Mouse (Mus musculus) frontal cortex, postnatal 10 days (tissue): ENCODE measurements at regions not wholly inside any gene's neighbourhood (a gene's known extent, or its start where the extent isn't known, plus 50 kb on each side); places are given as distances from the start of the nearest gene placed in this dataset.

Source experiments
- DNase-seq, 2 experiments: peaks; one replicate each; pipeline ENCODE4 v3.0.0; 2022; ENCODE audit warnings: low spot score in 2 of 2, mixed read lengths in 1 of 2

DNA sequence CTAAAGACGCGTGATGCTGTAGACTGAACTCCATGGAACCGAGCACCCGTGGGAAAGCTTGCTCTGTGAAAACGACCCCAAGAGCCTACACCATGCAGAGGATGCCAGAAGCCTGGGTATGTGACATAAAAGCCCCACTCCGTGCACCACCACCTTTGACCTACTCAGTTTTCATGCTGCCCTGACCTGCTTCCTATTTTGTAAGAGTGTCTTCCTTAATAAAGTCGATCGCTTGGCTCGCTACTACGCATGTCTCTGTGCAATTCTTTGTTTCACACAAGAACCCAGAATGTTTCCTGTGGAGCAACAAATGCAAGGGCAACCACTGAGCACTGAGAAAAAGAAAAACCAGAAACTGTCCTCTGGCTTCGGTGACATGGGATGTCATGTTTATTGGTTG is 60.5 kb downstream of the Sec61b start:
- no peak for DNase-seq

DNA sequence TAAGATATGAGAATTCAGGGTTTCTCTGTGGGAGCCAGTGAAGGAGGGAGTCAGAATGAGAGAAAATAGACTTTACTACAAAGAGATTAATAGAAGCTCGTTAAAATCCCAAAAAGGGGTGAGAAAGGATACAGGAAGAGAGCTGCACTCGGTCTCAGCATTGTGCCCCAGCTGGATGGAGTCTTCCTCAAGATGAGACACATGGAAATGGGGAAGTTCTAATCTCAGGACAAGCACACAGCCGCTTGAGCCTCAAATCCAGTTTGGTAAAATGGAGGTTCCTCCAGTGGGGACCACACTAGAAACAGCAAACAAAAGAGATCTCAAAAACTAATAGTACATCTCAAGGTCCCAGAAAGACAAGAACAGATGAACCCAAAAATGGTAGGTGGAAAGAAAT is 93.2 kb downstream of the Sec61b start:
- no peak for DNase-seq

DNA sequence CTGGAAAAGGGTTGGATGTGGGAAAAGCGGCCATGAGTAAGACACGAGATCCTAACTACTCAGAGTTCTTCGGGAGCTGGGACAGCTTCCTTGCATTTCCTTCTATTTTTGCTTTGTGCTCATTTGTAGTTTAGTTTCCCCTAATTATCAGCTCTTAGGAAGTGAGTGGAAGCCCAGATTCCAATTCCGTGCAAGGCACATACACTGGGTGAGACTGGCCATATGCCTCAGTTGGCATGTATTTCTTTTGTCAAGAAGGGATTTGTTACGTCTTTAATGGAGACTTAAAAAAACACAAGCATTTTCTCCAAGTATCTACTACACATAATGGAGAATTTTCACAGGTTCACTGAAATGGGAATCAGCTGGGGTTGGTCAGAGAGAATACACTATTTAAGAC is 96.4 kb downstream of the Sec61b start:
- no peak for DNase-seq

DNA sequence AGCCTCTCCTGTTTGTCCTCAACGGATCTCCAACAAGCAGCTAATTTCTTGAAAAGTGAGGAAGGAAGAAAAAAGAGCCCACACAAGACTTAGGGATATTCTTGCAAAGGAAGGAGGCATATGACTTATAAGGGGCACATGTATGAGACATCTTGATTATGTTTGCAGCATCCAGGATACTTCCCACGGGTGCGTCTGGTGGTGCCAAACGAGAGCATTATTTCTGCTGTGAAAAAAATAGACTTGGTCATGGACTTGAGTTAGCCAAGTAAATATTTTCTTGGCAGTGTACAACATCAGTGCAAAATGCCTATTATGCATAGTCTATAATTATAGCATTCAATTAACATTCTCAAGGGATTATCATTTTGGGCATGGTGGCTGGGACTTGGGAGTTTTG is 101.6 kb downstream of the Sec61b start:
- DNase-seq: no peak

DNA sequence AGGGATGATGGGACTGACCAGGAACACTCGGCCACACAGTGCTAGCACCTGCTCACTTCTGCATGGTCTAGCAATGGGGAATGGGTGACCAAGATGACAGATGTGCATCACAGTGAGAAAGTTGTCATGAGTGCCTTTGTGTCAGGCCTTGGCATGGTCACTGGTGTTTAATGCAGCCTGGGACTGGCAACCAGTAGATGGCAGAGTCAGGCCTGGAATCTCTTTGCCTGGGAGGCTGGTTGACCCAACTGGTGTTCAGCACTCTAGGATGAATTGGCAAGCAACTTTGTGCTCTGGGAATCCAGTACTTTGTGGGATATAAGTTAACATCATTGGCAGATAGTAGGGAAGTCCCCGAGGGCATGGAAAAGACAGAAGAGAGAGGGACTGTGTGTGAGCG is 103.0 kb downstream of the Sec61b start:
- DNase-seq: peak in 1 of 2 experiments; percentile 18

DNA sequence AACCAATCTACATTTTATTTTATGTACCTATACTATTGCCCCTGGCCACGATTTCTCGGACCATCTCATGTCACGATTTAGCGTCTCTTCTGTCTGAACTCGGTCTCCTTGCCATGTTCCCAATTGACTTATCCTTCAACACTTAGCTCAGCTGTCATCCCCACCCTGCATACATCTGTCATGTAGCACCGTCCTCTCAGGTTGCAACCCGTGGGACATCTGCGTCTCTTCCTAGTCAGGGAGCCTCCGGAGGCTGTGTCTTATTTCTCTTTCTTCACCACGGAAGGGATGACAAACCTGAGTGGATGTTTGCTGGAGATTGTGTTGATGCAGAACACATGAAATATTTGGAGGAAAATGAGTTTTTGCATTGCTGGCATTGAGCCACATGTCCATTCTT is 104.2 kb downstream of the Sec61b start:
- no peak for DNase-seq

DNA sequence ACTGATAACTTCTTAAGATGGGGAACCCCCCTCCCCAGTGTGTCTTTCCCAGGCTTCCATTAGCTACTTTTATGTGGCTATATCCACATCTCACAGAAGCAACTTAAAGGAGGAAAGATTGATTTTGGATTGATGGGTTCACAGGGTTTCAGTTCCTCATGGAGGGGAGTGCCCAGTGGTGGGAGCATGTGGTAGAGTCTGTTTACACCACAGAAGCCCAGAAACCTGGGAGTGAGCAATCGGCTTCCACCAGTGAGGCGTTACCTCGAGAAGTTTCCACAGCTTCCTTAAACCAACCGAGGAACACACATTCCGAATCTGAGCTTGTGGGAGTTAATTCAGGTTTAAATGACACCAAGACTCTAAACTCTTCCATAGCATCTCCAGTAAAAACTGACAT is 106.1 kb downstream of the Sec61b start:
- DNase-seq: no peak

DNA sequence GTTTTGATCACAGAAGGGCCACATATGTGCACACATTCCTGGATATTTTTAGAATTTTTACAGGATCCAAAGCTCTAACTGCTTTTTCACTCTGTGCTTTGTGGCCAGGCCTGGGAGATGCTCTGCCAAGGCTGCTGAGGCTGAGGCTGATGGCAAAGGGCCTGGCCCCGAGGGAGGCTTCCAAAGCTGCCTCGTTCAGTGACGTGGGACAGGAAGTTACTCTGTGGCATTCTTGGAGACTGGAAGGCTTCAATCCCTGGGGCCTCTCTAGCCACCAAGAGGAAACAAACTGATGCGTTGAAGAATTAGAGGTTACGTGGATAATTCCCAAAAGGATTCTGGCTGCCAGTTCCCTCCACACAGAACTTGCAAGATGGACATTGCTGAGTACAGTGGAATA is 112.8 kb downstream of the Sec61b start:
- DNase-seq: no peak

DNA sequence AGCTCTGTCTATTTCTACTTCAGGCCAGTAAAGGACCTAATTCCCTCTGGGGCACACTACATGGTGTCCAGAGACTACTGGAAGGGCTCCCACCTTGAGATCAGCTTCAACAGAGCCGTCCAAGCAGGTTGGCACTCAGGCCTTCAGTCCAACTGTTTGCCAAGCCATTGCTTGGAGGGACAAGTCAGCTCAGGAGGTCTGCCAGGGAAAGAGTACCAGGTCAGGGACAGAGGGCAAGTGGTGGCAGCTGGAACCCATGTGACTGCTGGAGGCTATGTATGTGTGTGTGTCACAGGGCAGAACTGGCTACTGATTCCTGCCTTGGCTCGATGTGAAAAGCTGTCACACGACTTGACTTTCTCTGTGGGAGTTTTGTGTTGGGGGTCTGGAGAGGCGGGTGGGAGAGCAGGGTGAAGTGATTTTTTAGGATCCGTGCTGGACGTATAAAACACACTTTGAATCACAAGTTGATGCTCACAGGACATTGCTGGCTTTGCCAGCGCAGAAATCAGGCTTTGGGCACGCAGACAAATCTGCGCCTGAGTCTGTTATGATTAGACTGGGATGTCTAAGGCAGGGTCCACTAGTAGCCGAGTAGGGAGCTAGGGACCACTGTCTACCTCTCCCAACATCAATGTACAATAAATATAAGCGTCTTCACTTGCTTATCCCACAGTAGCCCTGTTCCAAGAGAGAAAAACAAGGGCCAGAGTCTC is 118.0 kb downstream of the Sec61b start:
- DNase-seq: no peak

DNA sequence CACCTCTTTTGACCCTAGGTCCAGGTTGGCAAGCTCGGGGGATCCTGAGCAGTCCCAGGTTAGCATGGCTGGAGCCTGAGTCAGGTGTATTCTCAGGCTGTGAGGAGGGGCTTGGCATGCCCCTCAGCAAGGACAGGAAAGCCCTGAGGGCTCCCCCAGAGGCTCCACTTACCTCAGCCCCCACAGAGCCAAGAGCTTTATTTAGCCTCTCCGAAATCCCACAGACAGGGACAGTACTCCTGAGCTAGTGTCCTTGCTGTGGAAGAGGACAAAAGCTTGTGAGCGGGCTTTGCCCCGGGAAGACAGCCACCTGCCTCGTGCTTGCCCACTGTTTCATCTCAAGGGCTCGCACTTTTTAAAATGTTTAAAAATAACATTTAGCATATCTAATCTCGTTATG is 118.7 kb downstream of the Sec61b start:
- DNase-seq: no peak

DNA sequence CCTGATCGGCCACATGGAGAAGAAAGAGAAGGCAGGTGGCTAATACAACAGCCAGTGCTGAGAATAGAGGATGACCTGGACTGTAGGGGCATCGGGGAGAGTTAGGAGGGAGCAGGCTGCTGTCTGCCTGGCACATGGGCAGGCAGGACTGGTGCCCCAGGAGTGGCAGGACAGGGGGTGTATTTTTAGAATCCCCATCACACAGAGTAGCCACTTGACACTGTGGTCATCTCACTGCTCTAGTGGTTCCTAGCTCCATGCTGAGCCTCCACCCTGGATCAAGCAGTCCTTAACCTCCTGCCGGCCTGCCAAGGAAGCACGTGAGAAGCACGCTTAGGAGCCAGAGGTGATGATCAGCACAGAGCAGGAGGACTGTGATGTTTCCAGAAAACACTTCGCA is 119.7 kb downstream of the Sec61b start:
- no peak for DNase-seq

DNA sequence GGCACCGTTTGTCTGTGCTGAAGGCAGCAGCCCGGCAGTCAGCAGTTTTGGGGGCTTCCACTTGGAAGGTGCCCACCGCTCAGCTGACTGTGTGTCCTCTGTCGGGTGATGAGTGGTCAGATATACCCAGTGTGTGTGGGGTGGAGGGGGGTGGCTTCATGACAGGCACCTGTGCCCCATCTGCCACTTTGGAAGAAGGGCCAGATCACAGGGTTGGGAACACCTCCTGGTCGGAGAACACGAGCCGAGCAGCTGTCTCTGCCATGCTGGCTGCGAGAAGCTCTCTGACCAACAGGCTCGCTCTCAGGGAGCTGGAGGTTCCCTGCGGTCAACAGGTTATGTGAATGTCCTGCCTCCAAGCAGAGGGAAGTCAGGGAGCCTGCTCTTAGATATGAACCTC is 121.4 kb downstream of the Sec61b start:
- DNase-seq: no peak

DNA sequence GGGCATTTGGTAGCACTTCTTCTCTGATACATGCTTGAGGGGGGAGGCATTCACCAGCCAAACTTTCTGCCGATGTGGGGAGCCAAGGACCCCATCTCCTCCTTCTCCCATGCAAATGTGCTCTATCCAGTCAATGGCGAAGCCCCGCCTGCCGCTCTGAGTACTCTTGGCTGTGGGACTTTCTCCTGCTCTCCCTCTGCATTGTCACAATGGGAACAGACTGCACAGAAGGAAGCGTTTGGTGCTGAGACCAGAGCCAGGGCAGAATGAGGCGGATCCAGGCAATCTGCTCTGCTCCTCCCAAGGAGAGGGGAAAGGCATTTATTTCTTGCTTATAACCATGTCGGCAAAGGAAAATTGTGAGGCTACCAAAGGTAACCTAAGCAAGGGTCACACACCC is 123.1 kb downstream of the Sec61b start:
- DNase-seq: peak in 1 of 2 experiments; percentile 27

DNA sequence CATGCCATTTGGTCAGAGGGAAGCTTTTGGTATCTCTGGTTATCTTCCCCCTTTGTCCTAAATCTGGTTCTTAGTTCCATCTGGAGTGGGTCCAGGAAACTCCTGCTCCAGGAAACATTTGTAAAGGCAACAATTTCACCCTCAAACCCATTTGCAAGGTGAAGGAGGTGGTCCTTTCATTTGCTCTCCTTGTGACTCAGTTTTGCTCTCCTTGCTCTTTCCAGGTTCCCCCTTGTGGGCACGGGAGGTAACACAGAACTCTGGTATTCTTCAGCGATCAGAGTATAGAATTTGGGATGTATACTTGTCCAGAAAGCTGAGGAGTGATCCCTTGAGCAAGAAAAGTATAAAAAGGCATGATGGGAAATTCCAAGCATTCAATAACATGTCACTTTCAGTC is 123.8 kb downstream of the Sec61b start:
- no peak for DNase-seq

DNA sequence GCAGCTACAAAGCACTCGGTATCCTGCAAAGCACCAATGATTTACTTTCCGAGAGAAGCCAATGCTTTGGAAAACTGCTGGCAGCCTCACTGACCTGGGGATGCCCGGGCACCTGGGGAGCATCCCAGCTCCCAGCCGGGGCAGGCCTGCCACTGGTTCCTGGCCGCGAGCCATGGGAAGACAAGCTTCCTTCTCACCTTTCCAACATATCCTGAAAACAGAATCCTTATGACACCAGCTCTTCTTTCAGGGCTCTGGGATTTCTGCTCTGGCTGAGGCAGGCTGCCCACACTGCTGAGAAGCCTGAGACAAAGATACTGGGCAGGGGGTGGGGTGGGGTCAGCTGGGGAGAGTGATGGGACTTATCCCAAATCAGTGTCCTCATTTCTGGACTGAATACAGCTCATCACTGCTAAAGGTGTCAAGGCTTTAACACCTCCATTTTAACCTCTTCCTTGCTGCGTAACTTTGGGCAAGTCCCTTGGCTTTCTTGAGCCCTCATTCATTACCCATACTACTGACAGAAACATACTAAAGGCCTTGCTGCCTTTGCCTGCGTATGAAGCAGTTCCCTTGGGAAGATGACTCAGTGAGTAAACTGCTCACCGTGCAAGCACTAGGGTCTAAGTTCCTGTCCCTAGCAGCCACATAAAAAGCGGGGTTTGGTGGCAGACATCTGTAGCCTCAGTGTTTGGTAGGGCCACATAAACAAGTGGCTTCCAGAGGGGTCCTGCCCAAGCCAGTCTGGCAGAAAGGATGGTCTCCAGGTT is 127.0 kb downstream of the Sec61b start:
- no peak for DNase-seq

DNA sequence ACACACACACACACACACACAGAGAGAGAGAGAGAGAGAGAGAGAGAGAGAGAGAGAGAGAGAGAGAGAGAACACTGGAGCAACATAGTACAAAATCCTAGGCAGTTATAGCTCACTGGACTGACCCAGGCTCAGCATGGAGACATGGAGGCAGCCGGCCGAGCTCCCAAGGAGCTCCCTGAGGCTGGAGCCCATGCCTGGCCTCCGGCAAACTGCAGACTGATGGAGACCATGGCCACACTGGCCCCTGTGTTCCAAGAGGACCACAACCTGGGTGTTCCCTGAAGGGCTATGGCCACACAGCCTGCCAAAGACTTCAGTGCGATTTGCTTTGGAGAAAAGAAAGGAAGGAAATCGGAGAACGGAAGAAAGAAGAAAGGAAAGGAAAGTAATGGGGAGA is 128.9 kb downstream of the Sec61b start:
- no peak for DNase-seq

DNA sequence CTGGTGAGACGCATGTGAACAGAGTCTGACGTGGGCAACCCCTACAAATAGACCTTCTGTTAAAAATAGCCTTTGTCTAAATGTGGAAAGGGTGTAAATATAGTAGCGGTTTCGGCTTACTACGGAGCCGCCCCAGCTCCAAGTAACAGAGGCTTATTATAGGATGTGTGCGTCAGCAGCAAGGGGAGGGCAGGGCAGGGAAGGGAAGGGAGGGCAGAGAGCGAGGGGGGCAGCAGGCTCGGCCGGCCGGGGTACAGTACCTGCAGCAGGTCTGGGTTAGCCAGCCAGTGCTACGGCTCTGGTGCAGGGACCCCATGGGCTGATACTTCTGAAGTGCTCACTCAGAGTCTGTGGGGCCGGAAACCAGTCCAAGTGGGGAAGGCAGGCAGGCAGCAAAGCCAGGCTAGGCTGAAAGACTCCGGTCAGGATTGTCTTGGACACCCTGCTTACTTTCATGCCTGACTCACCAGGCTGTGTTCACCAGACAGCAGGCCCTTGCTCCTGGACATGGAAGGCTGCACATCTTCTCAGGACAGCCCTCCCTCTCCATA is 129.5 kb downstream of the Sec61b start:
- peak; percentile 27 to 31 for DNase-seq

DNA sequence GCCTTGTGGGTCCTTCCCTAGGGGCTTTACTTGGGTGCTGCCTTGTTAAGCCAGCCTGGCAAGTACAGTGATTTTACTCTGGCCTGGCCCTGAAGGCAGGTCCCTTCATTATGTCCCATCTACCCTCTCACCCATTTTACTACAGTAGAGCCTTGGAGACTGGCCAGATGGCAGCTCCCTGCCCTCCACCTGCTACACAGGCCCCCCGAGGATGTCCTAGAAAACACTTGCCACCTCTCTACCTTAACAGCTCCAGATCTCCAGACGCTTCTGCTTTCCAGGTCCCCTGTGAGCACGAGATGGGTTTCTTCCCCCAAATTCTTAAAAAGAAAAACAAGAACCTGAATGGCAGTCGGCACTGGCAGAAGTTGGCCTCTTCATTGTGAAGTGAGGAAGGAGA is 131.2 kb downstream of the Sec61b start:
- DNase-seq: no peak

DNA sequence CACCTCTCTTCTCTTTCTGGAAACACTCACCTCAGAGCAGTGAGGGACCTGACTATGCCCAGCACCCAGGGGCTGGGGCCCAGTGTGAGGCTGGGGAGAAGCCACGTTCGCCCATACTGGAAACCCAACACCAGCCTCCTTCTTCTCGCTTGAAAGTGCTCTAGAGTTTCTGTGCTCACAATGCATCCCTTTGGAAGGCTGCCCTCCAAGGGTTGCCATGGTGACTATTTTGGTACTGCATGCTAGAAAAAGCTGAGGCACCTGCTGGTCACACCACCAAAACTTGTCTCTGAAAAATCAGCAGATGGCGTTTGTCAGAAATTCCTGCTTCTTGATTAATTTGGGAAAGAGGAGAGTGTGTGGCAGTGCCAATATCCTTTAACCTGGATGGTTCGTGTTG is 134.2 kb downstream of the Sec61b start:
- DNase-seq: peak; percentile 79 to 85

DNA sequence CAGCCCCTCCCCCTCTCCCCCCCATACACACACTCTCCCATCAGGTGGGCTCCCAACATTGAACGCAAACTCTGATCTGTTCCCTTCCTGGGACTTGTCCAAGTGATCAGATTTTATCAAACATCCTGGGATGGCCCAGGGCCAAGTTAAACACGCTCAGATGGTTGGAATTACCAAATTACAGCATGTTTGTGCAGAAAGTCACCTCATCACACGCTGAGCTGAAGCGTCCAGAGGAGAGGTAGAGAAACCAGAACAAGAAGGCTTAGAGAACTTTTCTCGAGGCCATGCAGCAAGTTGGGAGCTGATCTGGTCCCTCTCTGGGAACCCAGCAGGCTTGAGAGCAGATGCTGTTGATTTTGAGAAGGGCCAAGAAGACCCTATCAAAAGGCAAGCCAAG is 136.5 kb downstream of the Sec61b start:
- no peak for DNase-seq

DNA sequence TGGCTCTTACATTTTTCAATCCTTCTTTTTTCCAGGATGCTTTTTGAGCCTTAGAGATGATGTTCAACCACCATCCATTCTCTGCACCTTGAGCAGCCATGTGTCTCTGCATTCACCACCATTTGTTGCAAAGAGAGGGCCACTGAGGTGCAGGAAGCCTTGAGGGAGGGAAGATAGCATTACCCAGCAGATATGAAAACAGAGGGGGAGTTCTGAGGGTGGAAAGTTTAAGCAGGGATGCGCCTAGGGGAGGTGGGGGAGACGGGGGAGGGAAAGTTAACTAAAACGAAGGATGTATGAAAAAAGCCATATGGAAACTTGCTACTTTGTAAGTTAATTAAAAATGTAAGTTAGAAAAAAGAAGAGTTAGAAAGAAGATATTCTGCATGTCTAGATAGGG is 142.1 kb downstream of the Sec61b start:
- DNase-seq: no peak

DNA sequence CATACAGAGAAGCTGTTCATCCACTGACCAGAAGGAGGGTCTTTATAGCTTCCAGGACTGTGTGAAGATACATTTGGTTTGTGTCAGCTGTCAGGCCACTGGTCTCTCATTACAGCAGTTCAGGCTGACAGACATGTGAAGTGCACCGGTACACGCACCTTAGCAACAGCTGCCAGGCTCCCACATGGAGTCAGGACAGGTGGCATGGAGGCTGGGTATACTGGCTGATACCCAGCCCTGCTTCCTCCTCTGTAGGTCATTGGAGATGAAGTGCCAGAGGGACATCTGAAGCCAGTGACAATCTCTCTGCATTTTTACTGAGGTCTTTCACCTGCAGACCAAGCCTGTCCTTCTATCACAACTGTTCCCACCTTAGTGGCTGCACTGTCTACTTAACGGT is 146.2 kb downstream of the Sec61b start:
- DNase-seq: no peak
